Mouse (Mus musculus): ENCODE measurements around the gene Zfp286. TPM values are rescaled to one million over a fixed set of nuclear protein-coding genes. Genes with fewer than 3 reads are reported as not detected.

Zfp286 gene
- polyA plus RNA-seq, 1 experiment from 2014 or later = 17.3 TPM

- no peak overlapping the region for H3K4me2 ChIP-seq
- no peak overlapping the region for H3K27ac ChIP-seq (ENCODE audit: low read depth)
- ATAC-seq (ENCODE audit: insufficient read depth) (no peak), DNase-seq (peak; percentile 5)
- H3K4me3 ChIP-seq (ENCODE audit: low read depth, low read length) = no peak overlapping the region
- no peak overlapping the region for H3K9ac ChIP-seq
- 70% methylated on average over 9 of the region's 9 CpGs for WGBS
- 0 out of 2 replicates have a peak, but pooled peaks cover 6% of the 10 kb centered on the region for H3K4me1 ChIP-seq (ENCODE audit: insufficient read depth)
- H3K27me3 ChIP-seq (ENCODE audit: insufficient read depth, low read length) = no peaks in the 10 kb centered on the region
- H3K9me3 ChIP-seq (ENCODE audit: low read depth, low read length) = no peaks in the 10 kb centered on the region
- H3K36me3 ChIP-seq (ENCODE audit: insufficient read depth) = peaks cover 7% of the 10 kb centered on the region; the same call in 1 of the 2 replicates
- no peak for TF ChIP-seq CTCF (IDR thresholded peaks at IDR 0.05; ENCODE audit: low read depth)
Observed at GRCm38 (mm10) chr11:62825222-62826105, 36.2 kb upstream of the Zfp286 start.

- no peak overlapping the region for H3K4me3 ChIP-seq (ENCODE audit: low read depth, low read length)
- H3K9ac ChIP-seq = no peak overlapping the region
- ATAC-seq (ENCODE audit: insufficient read depth) (no peak), DNase-seq (peak; percentile 6)
- no peaks in the 10 kb centered on the region for H3K27me3 ChIP-seq (ENCODE audit: insufficient read depth, low read length)
- no peak for TF ChIP-seq CTCF (IDR thresholded peaks at IDR 0.05; ENCODE audit: low read depth)
- H3K4me1 ChIP-seq (ENCODE audit: insufficient read depth) = peaks cover 10% of the 10 kb centered on the region; the same call in 1 of the 2 replicates
- H3K4me2 ChIP-seq = peak overlapping the region; percentile 8; the same call in 1 of the 2 replicates
- no peaks in the 10 kb centered on the region for H3K36me3 ChIP-seq (ENCODE audit: insufficient read depth)
- WGBS = 47% methylated on average over 7 of the region's 7 CpGs
- H3K9me3 ChIP-seq (ENCODE audit: low read depth, low read length) = no peaks in the 10 kb centered on the region
- H3K27ac ChIP-seq (ENCODE audit: low read depth) = no peak overlapping the region
Observed at GRCm38 (mm10) chr11:62824211-62824610, 34.9 kb upstream of the Zfp286 start.

- ATAC-seq (ENCODE audit: insufficient read depth) (no peak), DNase-seq (peak; percentile 61)
- WGBS = 50% methylated on average over 5 of the region's 5 CpGs
- H3K4me1 ChIP-seq (ENCODE audit: insufficient read depth) = peaks cover 13% of the 10 kb centered on the region; the same call in 1 of the 2 replicates
- no peak for TF ChIP-seq CTCF (IDR thresholded peaks at IDR 0.05; ENCODE audit: low read depth)
- H3K9ac ChIP-seq = no peak overlapping the region
- H3K9me3 ChIP-seq (ENCODE audit: low read depth, low read length) = no peaks in the 10 kb centered on the region
- H3K4me3 ChIP-seq (ENCODE audit: low read depth, low read length) = peak overlapping the region; percentile 25
- peak overlapping the region; percentile 51 for H3K4me2 ChIP-seq
- peak overlapping the region; percentile 68 for H3K27ac ChIP-seq (ENCODE audit: low read depth)
- H3K27me3 ChIP-seq (ENCODE audit: insufficient read depth, low read length) = no peaks in the 10 kb centered on the region
- no peaks in the 10 kb centered on the region for H3K36me3 ChIP-seq (ENCODE audit: insufficient read depth)
Observed at GRCm38 (mm10) chr11:62821893-62822292, 32.6 kb upstream of the Zfp286 start.

GRCm38 (mm10) chr11:62820661-62821437, 31.6 kb upstream of the Zfp286 start:
- DNase-seq = peak; percentile 80
- Histone ChIP-seq H3K4me2 (peak overlapping the region; percentile 82), H3K27me3 (ENCODE audit: insufficient read depth, low read length) (no peaks in the 10 kb centered on the region), H3K36me3 (ENCODE audit: insufficient read depth) (no peaks in the 10 kb centered on the region), H3K9ac (peak overlapping the region; percentile 43), H3K4me3 (ENCODE audit: low read depth, low read length) (peak overlapping the region; percentile 45), H3K4me1 (ENCODE audit: insufficient read depth) (peaks cover 13% of the 10 kb centered on the region; the same call in 1 of the 2 replicates), H3K27ac (ENCODE audit: low read depth) (peak overlapping the region; percentile 67), H3K9me3 (ENCODE audit: low read depth, low read length) (no peaks in the 10 kb centered on the region)
- no peak for TF ChIP-seq CTCF (IDR thresholded peaks at IDR 0.05; ENCODE audit: low read depth)
- ATAC-seq (ENCODE audit: insufficient read depth) = peak; percentile 36; the same call in 1 of the 2 replicates
- WGBS = 13% methylated on average over 16 of the region's 16 CpGs

GRCm38 (mm10) chr11:62820059-62820541, 30.8 kb upstream of the Zfp286 start, which contains the start of gene Trim16:
Trim16 (plus strand) TSS chr11:62820231.
- WGBS = 1% methylated on average over 15 of the region's 15 CpGs

GRCm38 (mm10) chr11:62819059-62819686, 29.9 kb upstream of the Zfp286 start:
- H3K9me3 ChIP-seq (ENCODE audit: low read depth, low read length) = no peaks in the 10 kb centered on the region
- 84% methylated on average over 8 of the region's 8 CpGs for WGBS
- peak overlapping the region; percentile 82; the same call in 1 of the 2 replicates for H3K4me2 ChIP-seq
- H3K4me1 ChIP-seq (ENCODE audit: insufficient read depth) = peaks cover 18% of the 10 kb centered on the region; the same call in 1 of the 2 replicates
- H3K9ac ChIP-seq = no peak overlapping the region
- H3K4me3 ChIP-seq (ENCODE audit: low read depth, low read length) = no peak overlapping the region
- no peak for TF ChIP-seq CTCF (IDR thresholded peaks at IDR 0.05; ENCODE audit: low read depth)
- ATAC-seq (ENCODE audit: insufficient read depth) = no peak
- no peak for DNase-seq
- H3K27me3 ChIP-seq (ENCODE audit: insufficient read depth, low read length) = no peaks in the 10 kb centered on the region
- no peaks in the 10 kb centered on the region for H3K36me3 ChIP-seq (ENCODE audit: insufficient read depth)
- H3K27ac ChIP-seq (ENCODE audit: low read depth) = no peak overlapping the region

More at GRCm38 (mm10) chr11:62820059-62820541, 30.8 kb upstream of the Zfp286 start, which contains the start of gene Trim16:
- Histone ChIP-seq H3K9ac (peak within 1 kb of the TSS; percentile 43), H3K27ac (ENCODE audit: low read depth) (peak within 1 kb of the TSS; percentile 67), H3K27me3 (ENCODE audit: insufficient read depth, low read length) (no peaks in the 10 kb centered on the region), H3K4me1 (ENCODE audit: insufficient read depth) (peaks cover 13% of the 10 kb centered on the region; the same call in 1 of the 2 replicates), H3K9me3 (ENCODE audit: low read depth, low read length) (no peaks in the 10 kb centered on the region), H3K36me3 (ENCODE audit: insufficient read depth) (no peaks in the 10 kb centered on the region), H3K4me3 (ENCODE audit: low read depth, low read length) (peak within 1 kb of the TSS; percentile 45), H3K4me2 (peak within 1 kb of the TSS; percentile 82)
- ATAC-seq (ENCODE audit: insufficient read depth) (peak; percentile 90), DNase-seq (peak; percentile 95)
- TF ChIP-seq CTCF (IDR thresholded peaks at IDR 0.05; ENCODE audit: low read depth) = no peak
